Mouse (Mus musculus): ENCODE measurements around the gene Olfr1054.
"Not testable (repeated sequence)": the region's sequence is repeated elsewhere in the genome, so short reads cannot be mapped to it uniquely, and the experiment has no call there.

The Olfr1054 gene

DNA sequence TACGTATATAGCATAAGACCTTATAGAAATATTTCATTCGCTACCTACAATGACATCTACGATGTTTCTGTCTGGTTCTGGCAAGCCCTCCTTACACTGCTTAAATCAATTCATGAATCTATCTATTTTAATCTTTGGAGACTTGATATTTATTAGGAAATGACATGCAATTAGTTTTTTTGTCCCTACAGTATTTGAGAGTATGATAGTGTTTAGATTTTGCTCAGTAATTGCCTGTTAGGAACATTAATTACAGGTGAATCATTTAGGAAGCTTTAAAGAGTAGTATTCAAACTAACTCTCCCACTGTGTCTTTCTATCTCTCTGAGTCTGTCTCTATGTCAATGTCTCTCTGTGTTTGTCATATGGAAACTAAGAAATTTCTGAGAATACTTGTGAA is at the start of gene Olfr1054:
Gene Olfr1054 (minus strand): TSS at position 101 of the 400 bp plus-strand sequence.
- in situ Hi-C loops (cut with MboI), result no loop called here

DNA sequence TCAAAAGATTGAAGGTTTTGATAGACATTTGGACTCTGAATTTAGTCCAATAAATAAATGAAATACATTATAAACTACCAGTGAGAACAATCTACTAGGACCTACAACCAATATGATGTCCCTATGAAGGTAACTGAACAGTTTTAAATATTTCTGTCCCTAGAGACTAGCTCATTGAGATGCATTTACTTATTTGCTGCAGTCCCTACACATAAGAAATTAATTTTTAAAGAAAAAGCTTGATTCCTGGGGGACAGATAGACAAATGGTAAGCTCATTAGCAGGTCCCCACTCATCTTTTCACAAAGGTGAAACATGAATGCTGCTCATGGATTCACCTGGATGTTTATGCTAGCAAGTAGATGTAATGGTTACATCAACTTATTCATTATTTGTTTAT is 43.1 kb upstream of the Olfr1054 start, which contains the start of gene Olfr1057:
Gene Olfr1057 (minus strand): TSS at position 101 of the 400 bp plus-strand sequence.
- in situ Hi-C loops (cut with MboI), result no loop called here

DNA sequence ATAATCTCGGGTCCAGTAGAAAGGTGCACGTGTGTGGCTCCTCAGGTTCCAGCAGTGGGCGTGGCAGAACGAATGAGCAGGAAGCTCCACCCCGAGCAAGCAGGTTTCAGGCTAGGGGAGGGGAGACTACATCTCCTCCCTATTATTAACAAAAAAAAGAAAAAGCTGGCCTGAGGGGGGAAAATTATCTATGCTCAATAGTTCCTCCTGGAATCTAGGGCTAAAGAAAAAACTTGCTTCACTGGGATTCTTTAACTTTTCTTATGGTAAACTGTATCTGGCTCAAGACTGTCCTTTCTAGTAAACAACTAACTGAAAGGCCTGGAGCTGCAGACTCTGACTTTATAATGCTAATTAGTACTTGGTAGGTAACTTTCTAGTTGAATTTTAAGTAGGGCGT is 31.1 kb upstream of the Olfr1054 start:
- in situ Hi-C loops (cut with MboI), result not testable (repeated sequence)

DNA sequence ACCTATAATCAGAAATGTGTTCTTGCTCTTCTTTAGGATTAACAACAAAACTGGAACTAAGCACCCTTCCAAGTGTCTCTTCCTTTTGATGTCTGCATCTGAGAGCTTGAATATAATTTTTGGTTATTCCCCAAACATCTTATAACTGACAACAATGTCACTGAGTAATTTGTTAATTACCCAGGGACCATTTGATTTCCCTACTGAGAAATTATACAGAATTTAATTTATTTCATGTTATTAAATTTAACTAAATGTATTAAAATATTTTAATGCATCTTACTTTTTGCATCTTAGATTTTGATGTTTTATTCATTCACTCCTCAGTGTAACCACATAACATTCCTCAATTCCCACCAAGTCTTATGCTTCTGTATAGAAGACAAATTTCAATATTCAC is 27.1 kb upstream of the Olfr1054 start, which contains the start of gene Olfr1056:
Gene Olfr1056 (minus strand): TSS at position 101 of the 400 bp plus-strand sequence.
- in situ Hi-C loops (cut with MboI), result no loop called here

DNA sequence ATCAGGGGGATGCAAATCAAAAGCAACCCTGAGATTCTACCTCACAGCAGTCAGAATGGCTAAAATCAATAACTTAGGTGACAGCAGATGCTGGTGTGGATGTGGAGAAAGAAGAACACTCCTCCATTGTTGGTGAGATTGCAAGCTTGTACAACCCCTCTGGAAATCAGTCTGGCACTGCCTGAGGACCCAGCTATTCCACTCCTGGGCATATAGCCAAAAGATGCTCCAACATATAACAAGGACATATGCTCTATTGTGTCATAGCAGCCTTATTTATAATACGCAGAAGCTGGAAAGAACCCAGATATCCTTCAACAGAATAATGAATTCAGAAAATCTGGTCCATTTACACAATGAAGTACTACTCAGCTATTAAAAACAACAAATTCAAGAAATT is 16.5 kb upstream of the Olfr1054 start:
- in situ Hi-C loops (cut with MboI), result not testable (repeated sequence)

DNA sequence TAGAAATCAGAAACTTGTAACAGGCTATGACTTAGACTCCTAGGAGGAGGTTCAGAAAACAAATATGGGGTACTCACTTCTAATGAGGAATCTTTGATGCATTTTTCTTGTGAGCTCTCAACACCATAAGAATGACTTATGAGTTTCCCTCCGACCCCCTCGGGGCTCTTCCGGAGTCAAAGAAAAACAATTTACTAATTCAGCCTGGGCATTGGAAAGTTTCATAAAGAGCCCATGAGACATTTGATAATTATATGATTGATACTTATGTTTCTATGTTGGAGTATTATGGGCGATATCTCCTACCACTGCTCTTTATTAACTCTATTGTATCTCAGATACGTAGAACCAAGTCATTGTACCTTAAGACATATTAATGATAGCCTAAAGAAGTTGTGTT is 15.0 kb upstream of the Olfr1054 start, which contains the start of gene Olfr1055:
Gene Olfr1055 (minus strand): TSS at position 101 of the 400 bp plus-strand sequence.
- in situ Hi-C loops (cut with MboI), result no loop called here

DNA sequence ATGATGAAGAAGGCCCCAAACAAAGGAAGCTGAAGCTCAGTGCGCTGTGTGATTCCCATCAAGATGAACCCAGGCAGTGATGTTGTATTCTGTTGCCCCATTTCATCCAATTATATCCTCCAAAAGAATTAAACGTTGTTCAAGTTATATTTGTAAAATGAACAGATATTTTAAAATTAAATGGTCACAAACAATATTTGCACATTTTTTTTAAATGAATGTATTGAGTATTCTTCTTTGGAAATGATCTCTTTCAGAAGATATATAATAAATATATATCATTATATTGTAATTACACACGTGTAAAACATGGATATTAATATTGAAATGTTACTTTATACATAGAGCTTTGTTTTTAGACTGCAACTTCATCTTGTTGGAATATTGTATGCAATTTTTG is 20.0 kb downstream of the Olfr1054 start, which contains the start of gene Olfr1053:
Gene Olfr1053 (minus strand): TSS at position 101 of the 400 bp plus-strand sequence.
- in situ Hi-C loops (cut with MboI), result no loop called here

DNA sequence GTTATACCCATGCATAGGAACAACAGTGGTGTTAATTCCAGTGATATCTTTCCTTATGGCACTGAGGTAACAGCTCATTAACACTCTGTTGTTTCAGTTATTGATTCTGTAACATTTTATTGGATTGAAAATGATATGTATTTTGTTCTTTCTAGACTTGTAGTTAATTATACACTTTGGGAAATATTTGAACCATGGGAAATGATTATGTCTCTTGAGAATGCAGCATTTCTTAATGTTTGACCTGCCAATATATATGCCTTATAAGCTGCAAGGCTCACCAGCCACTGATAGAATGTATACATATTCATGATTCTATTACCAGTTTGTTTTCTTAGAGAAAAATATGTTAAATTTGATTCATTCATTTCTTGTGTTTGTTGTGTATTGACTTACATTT is 43.1 kb downstream of the Olfr1054 start, which contains the start of gene Olfr1052:
Gene Olfr1052 (plus strand): TSS at position 301 of the 400 bp plus-strand sequence.
- in situ Hi-C loops (cut with MboI), result no loop called here
